Mouse (Mus musculus): Measurements from ENCODE around the gene S100pbp.

- TF ChIP-seq CTCF (IDR thresholded peaks at IDR 0.05) (no peak), EP300 (IDR thresholded peaks at IDR 0.05) (no peak)
These were observed 52.7 kb downstream of the S100pbp start, which contains the start of gene Fndc5 for GRCm38 (mm10) chr4:129136579-129137391.

Measured in lung, postnatal 0 days (tissue).